Mouse (Mus musculus) megakaryocyte, embryonic 14.5 days (primary cell): ENCODE data around the gene Gab2.

ENCODE experiments used
- FLI1 ChIP-seq: IDR thresholded peaks from 2 replicates; pipeline ENCODE4 v1.6.1; 2012; ENCODE audit warnings: low read length, inconsistent platforms, mixed read lengths
- GATA1 ChIP-seq: IDR thresholded peaks from 3 replicates; pipeline ENCODE4 v1.6.1; 2012; ENCODE audit warnings: mixed read lengths, low read length, inconsistent platforms, borderline replicate concordance

DNA sequence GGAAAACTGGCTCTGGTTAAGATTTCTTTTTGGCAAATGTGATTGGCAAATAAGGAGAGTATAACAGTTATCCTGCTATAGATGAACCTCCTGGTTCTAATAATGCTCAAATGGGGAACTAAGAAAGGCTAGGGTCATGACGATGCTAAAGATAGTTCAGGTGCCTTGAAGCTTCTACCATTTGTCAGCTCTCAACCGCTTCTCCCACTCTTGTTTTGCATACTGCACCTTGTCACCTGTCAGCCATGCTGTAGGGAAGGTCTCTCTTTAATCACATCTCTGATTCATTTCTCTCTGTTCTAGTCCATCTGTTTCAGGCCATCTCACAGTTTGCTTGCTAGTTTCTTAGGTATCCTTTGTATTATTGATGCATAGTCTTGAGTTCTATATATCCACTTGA is 142.4 kb downstream of the Gab2 start:
- TF ChIP-seq GATA1, result no peak
- no peak for TF ChIP-seq FLI1
